Mouse (Mus musculus) thymus, postnatal 10 days (tissue): Measurements from ENCODE around the gene Gsdma.
A peak's percentile ranks its signal among the peaks of the same experiment; 100 is the strongest.
"Not testable (repeated sequence)": the region's sequence is repeated elsewhere in the genome, so short reads cannot be mapped to it uniquely, and the experiment has no call there.

Experiments used
- DNase-seq, 2 experiments: peaks; one replicate each; pipeline ENCODE4 v3.0.0; 2021; ENCODE audit warnings: low spot score in 2 of 2

The Gsdma gene

GRCm38 (mm10) chr11:98664091-98664490 is at the start of gene Gsdma:
Gene Gsdma (plus strand): TSS chr11:98664351.
- no peak for DNase-seq

GRCm38 (mm10) chr11:98620791-98621190 is 43.4 kb upstream of the Gsdma start:
- no peak for DNase-seq

- not testable (repeated sequence) for DNase-seq
These were observed 40.2 kb upstream of the Gsdma start for GRCm38 (mm10) chr11:98623981-98624380.

GRCm38 (mm10) chr11:98624381-98624780 is 39.8 kb upstream of the Gsdma start:
- not testable (repeated sequence) for DNase-seq

- DNase-seq = no peak
These were observed 38.3 kb upstream of the Gsdma start, which contains the start of the genes Gm12355 and Gsdma3 for GRCm38 (mm10) chr11:98625611-98626410. Gene Gm12355 (minus strand): TSS chr11:98625661. Gene Gsdma3 (plus strand): TSS chr11:98626360.

- no peak for DNase-seq
These were observed 35.4 kb upstream of the Gsdma start for GRCm38 (mm10) chr11:98628706-98629105.

GRCm38 (mm10) chr11:98630646-98631045 is 33.5 kb upstream of the Gsdma start:
- DNase-seq = no peak

- peak; percentile 7 to 55 for DNase-seq
These were observed 28.7 kb upstream of the Gsdma start for GRCm38 (mm10) chr11:98635312-98635970.

GRCm38 (mm10) chr11:98637501-98637900 is 26.6 kb upstream of the Gsdma start:
- no peak for DNase-seq

GRCm38 (mm10) chr11:98640091-98640490 is 24.1 kb upstream of the Gsdma start:
- DNase-seq = no peak

GRCm38 (mm10) chr11:98644757-98645156 is 19.4 kb upstream of the Gsdma start:
- DNase-seq = no peak

GRCm38 (mm10) chr11:98645946-98646345 is 18.2 kb upstream of the Gsdma start:
- no peak for DNase-seq

GRCm38 (mm10) chr11:98646459-98646858 is 17.7 kb upstream of the Gsdma start, which contains the start of gene Gsdma2:
Gene Gsdma2 (plus strand): TSS chr11:98646759.
- DNase-seq = no peak

GRCm38 (mm10) chr11:98655076-98655475 is 9.1 kb upstream of the Gsdma start:
- peak; percentile 35 to 66 for DNase-seq

GRCm38 (mm10) chr11:98660517-98660916 is 3.6 kb upstream of the Gsdma start:
- DNase-seq = peak in 1 of 2 experiments; percentile 65

GRCm38 (mm10) chr11:98668984-98669383 is 4.8 kb downstream of the Gsdma start:
- DNase-seq = no peak

- no peak for DNase-seq
These were observed 7.2 kb downstream of the Gsdma start for GRCm38 (mm10) chr11:98671284-98671815.

GRCm38 (mm10) chr11:98671857-98672256 is 7.7 kb downstream of the Gsdma start:
- no peak for DNase-seq

GRCm38 (mm10) chr11:98672482-98672881 is 8.3 kb downstream of the Gsdma start:
- no peak for DNase-seq

- DNase-seq = peak; percentile 25 to 65
These were observed 9.0 kb downstream of the Gsdma start for GRCm38 (mm10) chr11:98673136-98673535.

- no peak for DNase-seq
These were observed 11.7 kb downstream of the Gsdma start for GRCm38 (mm10) chr11:98675829-98676363.

- no peak for DNase-seq
These were observed 15.9 kb downstream of the Gsdma start for GRCm38 (mm10) chr11:98680023-98680422.
